Mouse (Mus musculus) monocyte, adult 5-6 weeks (primary cell): Measurements from ENCODE around the gene Gtf2f2. TPM values are rescaled to one million over a fixed set of nuclear protein-coding genes. Genes with fewer than 3 reads are reported as not detected.

ENCODE experiments used
- ATAC-seq: fragments of 153-309, 156-312 bp; replicated peaks from 2 replicates; pipeline ENCODE4 v1.8.0; 2017; ENCODE audit warnings: mild to moderate bottlenecking; ENCODE audit not compliant: low TSS enrichment, insufficient number of reproducible peaks, severe bottlenecking, poor library complexity, low FRiP score
- total RNA-seq: library from RNA; stranded (forward); fragments of 200-1000, 200-491, 200-594 nt; gene quantifications from 3 replicates; pipeline ENCODE4 v1.2.3, GENCODE M21; 2017

The Gtf2f2 gene
- total RNA-seq, 1 experiment from 2014 or later = 51.1 TPM

- ATAC-seq = no peak
Measured at GRCm38 (mm10) chr14:75847669-75848068, 163.0 kb downstream of the Gtf2f2 start.

Other genes with a start within 250 kb of the Gtf2f2 start
- 22.8 to 36.1 TPM (median 24.3 TPM) in 3 replicates for gene Slc25a30, start 223.8 kb downstream of the Gtf2f2 start, total RNA-seq
- gene Tpt1, start 165.8 kb downstream of the Gtf2f2 start, total RNA-seq = 1,522 to 2,093 TPM (median 2,001 TPM) in 3 replicates
- 0.29 TPM in 1 of 3 replicates, not detected in the others for gene Kctd4, start 55.9 kb downstream of the Gtf2f2 start, total RNA-seq
- gene Gpalpp1, start 99.9 kb upstream of the Gtf2f2 start, total RNA-seq = 19.2 to 34.3 TPM (median 30.5 TPM) in 3 replicates
- 14.3 to 23.1 TPM (median 16.5 TPM) in 3 replicates for gene Nufip1, start 100.0 kb upstream of the Gtf2f2 start, total RNA-seq